Mouse (Mus musculus): ENCODE measurements around the gene Igdcc4. TPM values are rescaled to one million over a fixed set of nuclear protein-coding genes. Genes with fewer than 3 reads are reported as not detected.

Igdcc4 gene
- polyA plus RNA-seq, 1 experiment from 2014 or later = 8.1 TPM

DNA sequence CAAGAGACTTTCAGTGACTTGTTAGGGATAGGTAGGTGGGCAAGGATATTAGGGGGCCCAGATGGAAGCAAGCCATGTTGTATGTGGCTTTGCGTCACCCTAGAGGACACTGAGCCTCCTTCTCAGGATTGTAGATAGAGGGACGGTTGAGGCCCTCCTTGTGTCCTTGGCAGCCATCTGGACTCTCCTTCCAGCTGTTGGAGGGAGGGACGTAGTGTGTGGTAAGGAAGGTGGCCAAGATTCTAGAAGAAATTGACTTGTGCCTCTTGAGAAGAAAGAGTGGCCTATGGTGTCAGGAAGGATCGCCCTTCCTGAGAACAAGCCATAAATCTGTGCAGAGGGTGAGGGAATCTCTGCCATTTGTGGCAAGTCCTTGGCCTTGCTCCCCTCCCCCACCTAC, 5.5 kb downstream of the Igdcc4 start:
- H3K36me3 ChIP-seq (ENCODE audit: control insufficient read depth, insufficient read depth) = no peaks in the 10 kb centered on the region
- H3K27me3 ChIP-seq (ENCODE audit: control insufficient read depth, insufficient read depth, low read length) = peaks cover 2% of the 10 kb centered on the region; the same call in 1 of the 2 replicates
- H3K4me1 ChIP-seq (ENCODE audit: control insufficient read depth, insufficient read depth, low read length) = peaks cover 13% of the 10 kb centered on the region
- H3K9me3 ChIP-seq (replicated peaks; ENCODE audit: control insufficient read depth, low read length) = no peaks in the 10 kb centered on the region
- H3K9ac ChIP-seq (ENCODE audit: low read length) = no peak overlapping the region
- no peak overlapping the region for H3K4me2 ChIP-seq (ENCODE audit: low read depth, low read length)
- 76% methylated on average over 4 of the region's 4 CpGs for WGBS
- no peak overlapping the region for H3K4me3 ChIP-seq (ENCODE audit: low read length)
- ATAC-seq (replicated peaks; ENCODE audit: extremely low read depth, insufficient read depth, low FRiP score) = no peak
- no peak overlapping the region for H3K27ac ChIP-seq (ENCODE audit: low read length)

DNA sequence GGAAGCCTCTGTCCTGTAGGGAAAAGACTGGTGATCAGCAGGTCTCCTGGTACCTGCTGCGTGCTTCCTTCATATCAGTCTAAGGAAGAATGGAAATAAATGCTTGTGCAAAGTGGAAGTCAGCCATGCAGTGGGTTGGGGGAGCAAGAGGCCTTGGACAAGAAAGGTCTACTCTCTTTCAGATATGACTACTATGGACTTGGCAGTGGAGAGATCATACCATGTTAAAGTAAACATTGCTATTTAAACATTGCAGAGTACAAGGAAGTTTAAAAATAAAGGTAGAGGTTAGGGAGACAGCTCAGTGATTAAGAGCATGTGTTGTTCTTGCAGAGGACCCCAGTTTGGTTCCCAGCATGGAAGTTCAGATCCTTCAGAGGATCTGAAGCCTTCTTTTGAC, 6.6 kb downstream of the Igdcc4 start:
- H3K4me2 ChIP-seq (ENCODE audit: low read depth, low read length) = no peak overlapping the region
- H3K4me3 ChIP-seq (ENCODE audit: low read length) = no peak overlapping the region
- no peak for ATAC-seq (replicated peaks; ENCODE audit: extremely low read depth, insufficient read depth, low FRiP score)
- no peaks in the 10 kb centered on the region for H3K36me3 ChIP-seq (ENCODE audit: control insufficient read depth, insufficient read depth)
- WGBS = 68% methylated on average over 1 of the region's 1 CpGs
- peaks cover 12% of the 10 kb centered on the region for H3K4me1 ChIP-seq (ENCODE audit: control insufficient read depth, insufficient read depth, low read length)
- H3K9ac ChIP-seq (ENCODE audit: low read length) = no peak overlapping the region
- H3K27me3 ChIP-seq (ENCODE audit: control insufficient read depth, insufficient read depth, low read length) = peaks cover under 1% of the 10 kb centered on the region; the same call in 1 of the 2 replicates
- H3K27ac ChIP-seq (ENCODE audit: low read length) = no peak overlapping the region
- H3K9me3 ChIP-seq (replicated peaks; ENCODE audit: control insufficient read depth, low read length) = no peaks in the 10 kb centered on the region

DNA sequence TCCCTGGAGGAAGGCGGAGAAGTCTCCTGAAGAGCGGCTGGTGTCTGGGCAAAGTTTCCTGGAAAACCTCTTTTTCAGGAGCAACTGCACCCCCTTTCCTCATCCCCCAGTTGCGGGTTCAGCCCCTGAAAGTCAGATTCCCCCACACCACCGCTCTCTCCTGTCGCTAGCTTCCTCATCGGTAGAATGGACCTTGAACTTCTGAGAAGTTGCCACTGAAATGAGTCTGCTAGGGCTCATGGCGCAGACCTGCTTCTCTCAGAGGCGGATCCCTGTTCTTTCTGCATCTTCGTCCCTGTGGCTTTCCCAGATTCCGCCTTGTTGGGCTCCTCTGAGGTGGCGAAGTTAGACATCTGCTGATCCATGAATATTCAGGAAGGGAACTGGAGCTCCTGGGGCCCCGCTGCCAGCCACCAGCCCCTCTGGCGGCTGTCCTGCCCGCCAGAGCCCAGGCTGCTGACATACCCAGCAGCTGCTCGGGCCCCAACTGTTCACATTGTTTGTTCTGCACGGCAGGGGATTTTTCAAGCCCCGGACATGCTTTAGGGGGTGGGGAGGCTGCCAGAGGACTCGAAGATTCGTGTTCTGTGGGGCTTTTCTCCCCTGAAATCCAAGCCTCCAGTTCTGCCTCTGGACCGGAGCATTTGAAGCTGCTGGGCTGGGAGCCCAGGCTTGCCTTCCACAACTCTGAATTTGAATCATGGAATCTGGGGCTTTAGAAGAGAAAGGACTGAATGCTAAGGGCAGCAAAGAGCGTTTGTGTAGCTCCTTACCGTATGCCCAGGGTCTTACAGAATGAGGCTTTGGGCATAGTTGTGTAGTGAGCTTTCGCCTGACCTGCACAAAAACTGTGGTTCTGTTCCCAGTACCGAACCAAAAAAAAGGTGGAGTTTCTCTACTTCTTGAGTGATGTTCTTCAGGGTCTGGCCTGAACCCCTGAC, 8.1 kb downstream of the Igdcc4 start:
- Histone ChIP-seq H3K4me2 (ENCODE audit: low read depth, low read length) (peak overlapping the region; percentile 52), H3K4me1 (ENCODE audit: control insufficient read depth, insufficient read depth, low read length) (peaks cover 9% of the 10 kb centered on the region), H3K27me3 (ENCODE audit: control insufficient read depth, insufficient read depth, low read length) (no peaks in the 10 kb centered on the region), H3K9ac (ENCODE audit: low read length) (peak overlapping the region; percentile 53), H3K27ac (ENCODE audit: low read length) (peak overlapping the region; percentile 51; the same call in 1 of the 2 replicates), H3K36me3 (ENCODE audit: control insufficient read depth, insufficient read depth) (no peaks in the 10 kb centered on the region), H3K4me3 (ENCODE audit: low read length) (0 out of 2 replicates have a peak overlapping the region, but pooled peaks have one; percentile 11), H3K9me3 (replicated peaks; ENCODE audit: control insufficient read depth, low read length) (no peaks in the 10 kb centered on the region)
- no peak for ATAC-seq (replicated peaks; ENCODE audit: extremely low read depth, insufficient read depth, low FRiP score)
- 22% methylated on average over 24 of the region's 24 CpGs for WGBS

DNA sequence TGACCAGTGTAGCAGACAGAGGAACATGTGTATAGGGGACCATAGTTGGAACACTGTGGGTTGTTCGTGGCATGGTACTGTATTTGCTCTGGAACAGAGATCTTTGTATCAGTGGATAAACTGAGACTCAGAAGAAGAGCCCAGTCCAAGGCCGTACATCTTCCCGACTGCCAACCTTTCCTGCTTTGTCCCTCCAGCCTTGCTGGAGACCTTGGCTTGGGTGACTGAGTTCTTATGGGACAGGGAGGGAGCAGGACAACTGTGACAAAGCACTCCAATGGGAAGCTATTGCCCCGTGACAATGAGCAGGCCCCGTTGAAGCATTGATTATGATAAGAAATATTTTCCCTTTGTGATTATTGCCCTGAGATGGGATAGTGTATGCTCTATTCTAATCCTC, 10.4 kb downstream of the Igdcc4 start:
- Histone ChIP-seq H3K36me3 (ENCODE audit: control insufficient read depth, insufficient read depth) (no peaks in the 10 kb centered on the region), H3K27ac (ENCODE audit: low read length) (no peak overlapping the region), H3K9ac (ENCODE audit: low read length) (no peak overlapping the region), H3K4me2 (ENCODE audit: low read depth, low read length) (no peak overlapping the region), H3K4me1 (ENCODE audit: control insufficient read depth, insufficient read depth, low read length) (peaks cover 13% of the 10 kb centered on the region), H3K4me3 (ENCODE audit: low read length) (no peak overlapping the region), H3K9me3 (replicated peaks; ENCODE audit: control insufficient read depth, low read length) (no peaks in the 10 kb centered on the region), H3K27me3 (ENCODE audit: control insufficient read depth, insufficient read depth, low read length) (no peaks in the 10 kb centered on the region)
- no peak for ATAC-seq (replicated peaks; ENCODE audit: extremely low read depth, insufficient read depth, low FRiP score)
- 80% methylated on average over 5 of the region's 5 CpGs for WGBS

DNA sequence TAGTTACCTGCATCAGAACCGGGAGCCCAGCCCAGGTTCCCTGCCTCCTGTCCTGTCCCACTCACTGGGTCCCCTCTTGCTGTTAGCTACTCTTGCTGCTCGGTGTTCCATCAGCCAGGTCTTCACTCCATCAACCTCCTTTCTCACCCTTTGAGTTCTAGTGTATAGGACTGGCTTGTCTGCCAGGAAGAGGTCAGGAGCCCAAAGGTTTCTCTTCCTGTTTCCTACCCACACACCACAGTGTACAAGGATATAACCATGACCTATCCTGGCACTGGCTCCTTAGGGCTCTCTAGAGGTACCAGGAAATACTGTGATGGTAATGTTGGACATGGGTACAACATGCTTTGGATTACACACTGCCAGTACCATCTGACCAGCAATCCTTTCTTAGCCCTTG, 12.4 kb downstream of the Igdcc4 start:
- Histone ChIP-seq H3K4me2 (ENCODE audit: low read depth, low read length) (no peak overlapping the region), H3K9me3 (replicated peaks; ENCODE audit: control insufficient read depth, low read length) (no peaks in the 10 kb centered on the region), H3K4me1 (ENCODE audit: control insufficient read depth, insufficient read depth, low read length) (peaks cover 13% of the 10 kb centered on the region), H3K4me3 (ENCODE audit: low read length) (no peak overlapping the region), H3K9ac (ENCODE audit: low read length) (no peak overlapping the region), H3K36me3 (ENCODE audit: control insufficient read depth, insufficient read depth) (peaks cover under 1% of the 10 kb centered on the region; the same call in 1 of the 2 replicates), H3K27me3 (ENCODE audit: control insufficient read depth, insufficient read depth, low read length) (no peaks in the 10 kb centered on the region), H3K27ac (ENCODE audit: low read length) (no peak overlapping the region)
- WGBS = 89% methylated on average over 2 of the region's 2 CpGs
- ATAC-seq (replicated peaks; ENCODE audit: extremely low read depth, insufficient read depth, low FRiP score) = no peak

DNA sequence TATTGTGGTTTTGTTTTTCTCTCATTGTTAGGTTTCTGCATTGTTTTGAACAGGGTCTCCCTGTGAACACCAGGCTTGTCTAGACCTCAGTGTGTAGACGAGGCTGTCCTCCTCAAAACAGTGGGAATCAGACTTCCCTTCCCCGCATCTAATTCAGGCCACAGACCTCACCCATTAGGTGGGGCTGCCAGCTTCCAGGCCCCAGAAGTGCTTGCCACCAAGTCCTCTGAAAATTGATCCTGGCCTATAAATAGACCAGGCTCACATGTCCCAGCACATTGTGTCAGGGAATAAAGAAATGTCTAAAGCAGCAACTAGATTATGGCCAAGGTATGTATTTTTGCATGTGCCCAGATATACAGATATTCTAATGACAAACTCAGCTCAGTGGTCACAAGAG, 14.6 kb downstream of the Igdcc4 start:
- Histone ChIP-seq H3K27ac (ENCODE audit: low read length) (peak overlapping the region; percentile 60), H3K27me3 (ENCODE audit: control insufficient read depth, insufficient read depth, low read length) (no peaks in the 10 kb centered on the region), H3K36me3 (ENCODE audit: control insufficient read depth, insufficient read depth) (peaks cover 3% of the 10 kb centered on the region; the same call in 1 of the 2 replicates), H3K4me1 (ENCODE audit: control insufficient read depth, insufficient read depth, low read length) (peaks cover 4% of the 10 kb centered on the region), H3K4me3 (ENCODE audit: low read length) (no peak overlapping the region), H3K4me2 (ENCODE audit: low read depth, low read length) (no peak overlapping the region), H3K9me3 (replicated peaks; ENCODE audit: control insufficient read depth, low read length) (no peaks in the 10 kb centered on the region), H3K9ac (ENCODE audit: low read length) (no peak overlapping the region)
- WGBS = 43% methylated on average over 2 of the region's 2 CpGs
- ATAC-seq (replicated peaks; ENCODE audit: extremely low read depth, insufficient read depth, low FRiP score) = no peak

DNA sequence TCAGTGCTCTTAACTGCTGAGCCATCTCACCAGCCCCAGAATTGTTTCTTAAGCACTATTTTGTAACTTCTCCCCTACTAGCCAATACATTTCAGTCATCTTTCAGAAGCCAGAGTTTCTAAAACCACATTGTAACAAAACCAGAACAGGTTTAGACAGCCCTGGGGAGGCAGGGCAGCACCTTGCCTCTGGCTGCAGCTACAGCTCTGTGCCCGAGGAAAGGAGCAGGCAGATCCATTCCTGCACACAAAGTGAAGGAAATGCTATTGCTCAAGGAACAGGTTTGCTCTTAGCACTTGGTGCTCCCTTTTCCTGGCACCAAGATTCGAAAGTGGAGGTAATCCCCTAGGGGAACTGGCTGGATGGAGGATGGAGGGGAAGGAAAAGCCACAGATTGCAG, 16.2 kb downstream of the Igdcc4 start:
- no peak overlapping the region for H3K4me2 ChIP-seq (ENCODE audit: low read depth, low read length)
- no peak for ATAC-seq (replicated peaks; ENCODE audit: extremely low read depth, insufficient read depth, low FRiP score)
- H3K9ac ChIP-seq (ENCODE audit: low read length) = no peak overlapping the region
- 67% methylated on average over 2 of the region's 2 CpGs for WGBS
- H3K4me1 ChIP-seq (ENCODE audit: control insufficient read depth, insufficient read depth, low read length) = peaks cover 4% of the 10 kb centered on the region
- H3K4me3 ChIP-seq (ENCODE audit: low read length) = no peak overlapping the region
- H3K27ac ChIP-seq (ENCODE audit: low read length) = no peak overlapping the region
- peaks cover 5% of the 10 kb centered on the region for H3K27me3 ChIP-seq (ENCODE audit: control insufficient read depth, insufficient read depth, low read length)
- H3K36me3 ChIP-seq (ENCODE audit: control insufficient read depth, insufficient read depth) = peaks cover 3% of the 10 kb centered on the region; the same call in 1 of the 2 replicates
- H3K9me3 ChIP-seq (replicated peaks; ENCODE audit: control insufficient read depth, low read length) = no peaks in the 10 kb centered on the region

DNA sequence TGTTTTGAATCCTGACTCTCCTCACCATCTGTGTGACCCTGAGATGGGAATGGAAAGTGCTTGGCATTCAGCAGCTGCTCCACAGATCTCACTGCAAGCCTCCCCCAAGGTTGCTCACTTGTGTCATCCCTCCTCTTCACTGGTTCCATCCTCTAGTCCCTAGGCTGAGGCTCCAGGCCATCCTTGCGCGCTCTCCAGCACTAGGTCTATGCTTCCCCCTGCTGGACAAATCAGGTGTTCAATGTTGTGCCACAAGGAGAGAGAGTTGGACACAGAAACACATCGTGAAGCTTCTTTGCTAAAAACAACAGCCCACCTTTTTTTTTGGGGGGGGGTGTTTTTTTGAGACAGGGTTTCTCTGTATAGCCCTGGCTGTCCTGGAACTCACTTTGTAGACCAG, 19.6 kb downstream of the Igdcc4 start:
- Histone ChIP-seq H3K4me3 (ENCODE audit: low read length) (no peak overlapping the region), H3K4me2 (ENCODE audit: low read depth, low read length) (no peak overlapping the region), H3K4me1 (ENCODE audit: control insufficient read depth, insufficient read depth, low read length) (no peaks in the 10 kb centered on the region), H3K36me3 (ENCODE audit: control insufficient read depth, insufficient read depth) (peaks cover 3% of the 10 kb centered on the region; the same call in 1 of the 2 replicates), H3K9ac (ENCODE audit: low read length) (no peak overlapping the region), H3K27ac (ENCODE audit: low read length) (no peak overlapping the region), H3K9me3 (replicated peaks; ENCODE audit: control insufficient read depth, low read length) (no peaks in the 10 kb centered on the region), H3K27me3 (ENCODE audit: control insufficient read depth, insufficient read depth, low read length) (peaks cover 12% of the 10 kb centered on the region)
- WGBS = 5% methylated on average over 3 of the region's 3 CpGs
- peak; percentile 77; the same call in 1 of the 2 replicates for ATAC-seq (replicated peaks; ENCODE audit: extremely low read depth, insufficient read depth, low FRiP score)

DNA sequence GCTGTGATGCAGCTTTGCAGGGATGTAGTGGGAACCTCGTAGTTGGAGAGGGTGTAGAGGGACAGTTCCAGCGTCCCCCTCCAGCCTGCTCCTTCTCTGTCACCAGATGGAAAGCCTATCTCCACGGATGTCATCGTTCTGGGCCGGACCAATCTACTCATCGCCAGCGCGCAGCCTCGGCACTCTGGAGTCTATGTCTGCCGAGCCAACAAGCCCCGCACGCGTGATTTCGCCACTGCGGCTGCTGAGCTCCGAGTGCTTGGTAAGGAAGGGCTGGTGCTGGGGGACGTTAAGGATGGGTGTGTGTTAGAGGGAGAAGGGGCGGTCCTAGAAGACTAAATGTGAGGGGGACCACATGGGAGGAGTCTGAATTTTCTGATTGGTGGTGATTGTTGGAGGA, 21.3 kb downstream of the Igdcc4 start:
- H3K9ac ChIP-seq (ENCODE audit: low read length) = no peak overlapping the region
- H3K27ac ChIP-seq (ENCODE audit: low read length) = no peak overlapping the region
- no peak for ATAC-seq (replicated peaks; ENCODE audit: extremely low read depth, insufficient read depth, low FRiP score)
- H3K27me3 ChIP-seq (ENCODE audit: control insufficient read depth, insufficient read depth, low read length) = peaks cover 12% of the 10 kb centered on the region
- H3K9me3 ChIP-seq (replicated peaks; ENCODE audit: control insufficient read depth, low read length) = no peaks in the 10 kb centered on the region
- 18% methylated on average over 18 of the region's 18 CpGs for WGBS
- H3K36me3 ChIP-seq (ENCODE audit: control insufficient read depth, insufficient read depth) = peaks cover 3% of the 10 kb centered on the region; the same call in 1 of the 2 replicates
- no peaks in the 10 kb centered on the region for H3K4me1 ChIP-seq (ENCODE audit: control insufficient read depth, insufficient read depth, low read length)
- peak overlapping the region; percentile 29; the same call in 1 of the 2 replicates for H3K4me2 ChIP-seq (ENCODE audit: low read depth, low read length)
- H3K4me3 ChIP-seq (ENCODE audit: low read length) = no peak overlapping the region

Measured in heart, embryonic 16.5 days (tissue).